Mouse (Mus musculus) macrophage (primary cell): ENCODE data around the gene Brpf3. TPM values are rescaled to one million over a fixed set of nuclear protein-coding genes. Genes with fewer than 3 reads are reported as not detected.

Experiments
- H3K27ac ChIP-seq: fragments of 350-480 bp; formaldehyde crosslinking; 2 replicates; pipeline ENCODE4 v1.9.0; 2021
- H3K36me3 ChIP-seq: fragments of 350-480 bp; formaldehyde crosslinking; 2 replicates; pipeline ENCODE4 v1.9.0; 2021; ENCODE audit errors: inconsistent target
- H3K4me3 ChIP-seq: fragments of 350-480 bp; formaldehyde crosslinking; 2 replicates; pipeline ENCODE4 v1.9.0; 2021; ENCODE audit errors: inconsistent target
- H3K79me2 ChIP-seq: fragments of 350-480 bp; formaldehyde crosslinking; 2 replicates; pipeline ENCODE4 v1.9.0; 2021; ENCODE audit errors: inconsistent target
- WGBS: methylation state at CpG from one replicate; pipeline ENCODE4 v1.1.7; 2026; ENCODE audit warnings: inconsistent platforms; ENCODE audit not compliant: missing documents; 5-methylcytosine and 5-hydroxymethylcytosine counted together
- polyA plus RNA-seq: library from polyadenylated mRNA; stranded (reverse); fragments of 250-400 nt; gene quantifications from 3 replicates; pipeline ENCODE4 v1.2.4, GENCODE M21; 2018; ENCODE audit warnings: inconsistent platforms

Gene Brpf3
- polyA plus RNA-seq, 1 experiment from 2014 or later, result 24.5 TPM

DNA sequence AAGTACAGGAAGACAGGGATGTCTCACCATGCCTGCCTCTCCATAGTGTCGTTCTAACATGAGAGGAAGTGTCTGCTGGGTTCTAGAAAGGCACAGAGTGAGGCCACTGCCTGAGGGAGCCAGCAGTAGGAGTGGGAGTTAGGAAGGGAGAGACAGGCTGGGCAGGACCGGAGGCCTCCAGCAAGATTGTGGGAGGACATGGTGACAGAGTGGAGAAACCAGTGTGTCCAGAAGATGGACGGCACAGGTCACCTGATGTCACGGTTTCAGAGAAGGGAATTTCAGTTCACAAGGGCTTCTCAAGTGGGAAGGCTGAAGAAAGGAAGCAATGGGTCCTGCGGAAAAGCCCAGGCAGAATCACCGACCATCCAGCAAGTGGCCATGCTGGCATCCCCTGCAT, 63.6 kb downstream of the Brpf3 start:
- H3K4me3 ChIP-seq, result no peak overlapping the region
- H3K27ac ChIP-seq, result no peak overlapping the region
- no peaks in the 10 kb centered on the region for H3K36me3 ChIP-seq
- H3K79me2 ChIP-seq, result no peaks in the 10 kb centered on the region
- 89% methylated on average over 6 of the region's 6 CpGs for WGBS

DNA sequence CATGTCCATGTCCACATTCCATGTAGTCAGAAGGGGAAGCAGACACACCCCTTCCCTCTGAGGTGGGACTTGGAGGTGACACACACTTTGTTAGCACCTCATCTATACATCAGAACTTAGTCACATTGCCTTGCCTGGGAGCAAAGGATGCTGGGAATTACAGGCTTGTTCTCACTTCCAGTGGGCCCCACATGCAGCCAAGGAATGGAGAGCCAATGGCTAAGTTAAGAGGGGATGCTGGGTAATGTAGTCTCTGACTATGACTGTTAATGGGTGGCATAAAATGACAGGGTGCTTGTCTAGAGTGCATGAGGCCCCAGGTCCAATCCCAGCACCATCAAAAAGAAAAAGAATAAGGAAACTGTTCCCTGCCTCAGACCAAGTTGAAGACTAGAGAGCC, 66.0 kb downstream of the Brpf3 start:
- Histone ChIP-seq H3K4me3 (no peak overlapping the region), H3K27ac (no peak overlapping the region), H3K36me3 (no peaks in the 10 kb centered on the region), H3K79me2 (no peaks in the 10 kb centered on the region)

DNA sequence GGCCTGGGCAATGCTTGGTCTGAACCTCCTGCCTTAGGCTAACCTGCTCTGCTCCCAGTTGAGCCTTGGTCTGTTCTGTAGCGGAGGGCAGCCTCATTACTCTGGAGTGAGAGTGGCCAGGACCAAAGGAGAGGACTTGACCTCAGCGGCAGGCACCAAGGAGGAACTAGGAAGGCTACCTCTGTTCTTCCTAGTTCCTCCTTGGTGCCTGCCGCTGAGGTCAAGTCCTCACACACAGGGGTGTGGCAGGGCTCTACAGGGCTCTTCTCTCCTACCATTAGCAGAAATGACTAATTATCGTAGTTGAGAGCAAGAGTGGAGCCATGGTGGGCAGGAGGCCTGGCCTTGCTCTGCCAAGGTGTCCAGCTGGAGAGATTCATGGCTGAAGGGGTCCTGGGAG, 66.5 kb downstream of the Brpf3 start:
- 44% methylated on average over 4 of the region's 4 CpGs for WGBS
- H3K27ac ChIP-seq, result no peak overlapping the region
- no peak overlapping the region for H3K4me3 ChIP-seq
- H3K79me2 ChIP-seq, result no peaks in the 10 kb centered on the region
- H3K36me3 ChIP-seq, result no peaks in the 10 kb centered on the region

DNA sequence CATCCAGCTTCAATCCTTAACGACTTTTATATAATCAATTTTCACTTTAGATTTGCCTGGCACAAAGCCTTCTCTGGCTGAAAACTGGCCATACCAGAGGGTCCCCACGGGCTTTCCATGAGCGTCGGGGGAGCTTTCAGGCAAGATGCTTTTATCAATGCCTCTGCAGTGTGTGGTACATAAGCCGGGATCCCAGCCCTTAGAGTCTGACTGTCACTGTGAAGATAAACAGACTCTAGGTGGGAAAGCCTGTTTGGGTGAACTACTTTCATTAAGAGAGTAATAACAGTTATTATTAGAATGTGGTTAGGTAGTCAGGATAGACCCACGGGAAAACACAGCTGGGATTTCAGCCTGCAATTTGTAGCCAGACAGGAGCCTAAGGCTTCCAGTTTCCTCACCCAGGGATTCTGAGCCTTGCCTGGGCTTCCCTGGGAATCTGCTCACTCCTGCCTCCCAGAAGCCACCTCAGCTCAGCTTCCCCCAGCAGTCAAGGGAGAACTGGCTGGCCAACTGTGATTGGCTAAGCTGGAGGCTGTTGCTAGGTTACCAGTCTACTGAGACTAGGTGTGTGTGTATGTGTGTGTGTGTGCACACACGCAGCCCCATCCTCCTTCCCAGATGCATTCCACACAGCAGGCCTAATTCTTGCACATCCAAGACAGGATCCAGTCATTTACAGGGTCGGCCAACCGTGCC, 68.7 kb downstream of the Brpf3 start:
- WGBS, result 91% methylated on average over 9 of the region's 9 CpGs
- Histone ChIP-seq H3K4me3 (no peak overlapping the region), H3K36me3 (no peaks in the 10 kb centered on the region), H3K79me2 (no peaks in the 10 kb centered on the region), H3K27ac (no peak overlapping the region)

DNA sequence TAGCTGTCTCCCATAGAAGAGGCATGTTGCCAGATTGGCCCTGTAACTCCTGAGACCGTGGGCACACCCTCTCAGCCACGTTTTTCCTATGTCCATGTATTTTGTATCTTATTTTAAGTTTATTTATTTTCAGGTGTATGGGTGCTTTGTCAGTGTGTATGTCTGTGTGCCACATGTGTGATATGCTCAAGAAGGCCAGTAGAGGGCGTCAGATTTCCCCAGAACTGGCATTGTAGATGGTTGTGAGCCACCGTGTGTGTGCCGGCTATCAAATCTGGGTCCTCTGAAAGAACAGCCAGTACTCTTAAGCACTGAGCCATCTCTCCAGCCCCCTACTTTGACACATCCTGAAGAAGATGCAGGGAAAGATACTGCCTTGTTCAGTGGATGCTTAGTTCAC, 69.5 kb downstream of the Brpf3 start:
- H3K36me3 ChIP-seq, result no peaks in the 10 kb centered on the region
- no peak overlapping the region for H3K4me3 ChIP-seq
- no peak overlapping the region for H3K27ac ChIP-seq
- H3K79me2 ChIP-seq, result no peaks in the 10 kb centered on the region
- 81% methylated on average over 5 of the region's 5 CpGs for WGBS

DNA sequence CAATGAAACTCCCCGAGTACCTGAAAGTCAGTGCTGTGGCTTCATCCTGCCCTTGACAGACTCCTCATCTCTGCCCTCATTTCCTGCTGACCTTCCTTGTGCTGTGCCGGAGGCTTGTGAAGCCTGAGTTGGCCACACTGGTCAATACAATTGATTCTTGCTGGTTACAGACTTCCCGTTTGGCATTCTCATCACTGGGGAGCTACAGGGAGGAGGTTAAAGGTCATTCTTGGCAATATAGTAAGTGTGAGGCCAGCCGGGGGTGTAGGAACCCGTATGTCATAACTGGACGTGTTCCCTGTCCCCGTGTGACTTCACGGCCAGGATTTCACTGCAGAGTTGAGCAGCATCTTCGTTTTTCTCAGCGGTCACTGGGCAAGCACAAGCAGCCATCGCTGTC, 70.9 kb downstream of the Brpf3 start:
- WGBS, result 81% methylated on average over 11 of the region's 11 CpGs
- H3K27ac ChIP-seq, result no peak overlapping the region

DNA sequence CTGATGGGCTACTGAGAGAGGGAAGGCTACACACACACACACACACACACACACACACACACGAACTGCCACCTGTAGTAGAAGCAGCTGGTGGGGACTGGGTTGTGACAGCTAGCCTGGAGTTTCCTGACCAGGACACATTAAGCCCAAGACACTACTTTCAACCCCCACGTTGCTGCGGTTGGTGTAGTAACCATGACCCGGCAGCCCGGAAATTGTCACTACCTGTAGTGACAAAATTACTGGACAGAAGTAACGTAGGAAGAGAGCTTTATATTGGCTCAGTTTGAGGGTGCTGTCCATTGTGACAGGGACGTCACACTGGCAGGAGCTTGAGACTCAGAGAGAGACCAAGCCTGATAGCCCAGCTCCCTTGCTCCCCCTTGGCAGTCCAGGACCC, 71.4 kb downstream of the Brpf3 start:
- H3K36me3 ChIP-seq, result no peaks in the 10 kb centered on the region
- WGBS, result 96% methylated on average over 7 of the region's 7 CpGs
- no peak overlapping the region for H3K27ac ChIP-seq
- H3K4me3 ChIP-seq, result no peak overlapping the region
- H3K79me2 ChIP-seq, result no peaks in the 10 kb centered on the region

More for the DNA sequence above, 70.9 kb downstream of the Brpf3 start:
- no peak overlapping the region for H3K4me3 ChIP-seq
- H3K36me3 ChIP-seq, result no peaks in the 10 kb centered on the region
- no peaks in the 10 kb centered on the region for H3K79me2 ChIP-seq

DNA sequence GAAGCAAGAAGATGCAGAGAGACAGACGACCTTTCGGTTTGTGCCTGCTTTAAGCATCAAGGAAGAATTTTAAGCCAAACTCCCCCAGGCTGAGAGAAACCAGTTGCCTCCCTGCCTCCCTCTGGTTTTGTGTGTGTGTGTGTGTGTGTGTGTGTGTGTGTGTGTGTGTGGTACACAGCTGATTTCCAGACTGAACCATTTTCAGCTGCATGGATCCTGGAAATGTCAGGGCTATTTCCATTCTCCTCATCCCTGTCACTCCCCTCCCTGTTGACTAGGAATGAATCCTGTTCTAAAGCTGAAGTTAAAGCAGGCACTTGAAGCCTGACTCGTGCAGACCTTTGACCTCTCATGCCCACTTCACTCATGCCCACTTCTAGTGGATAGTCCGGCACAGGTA, 73.3 kb downstream of the Brpf3 start:
- Histone ChIP-seq H3K4me3 (no peak overlapping the region), H3K27ac (no peak overlapping the region), H3K36me3 (no peaks in the 10 kb centered on the region), H3K79me2 (no peaks in the 10 kb centered on the region)
- 100% methylated on average over 2 of the region's 4 CpGs for WGBS

DNA sequence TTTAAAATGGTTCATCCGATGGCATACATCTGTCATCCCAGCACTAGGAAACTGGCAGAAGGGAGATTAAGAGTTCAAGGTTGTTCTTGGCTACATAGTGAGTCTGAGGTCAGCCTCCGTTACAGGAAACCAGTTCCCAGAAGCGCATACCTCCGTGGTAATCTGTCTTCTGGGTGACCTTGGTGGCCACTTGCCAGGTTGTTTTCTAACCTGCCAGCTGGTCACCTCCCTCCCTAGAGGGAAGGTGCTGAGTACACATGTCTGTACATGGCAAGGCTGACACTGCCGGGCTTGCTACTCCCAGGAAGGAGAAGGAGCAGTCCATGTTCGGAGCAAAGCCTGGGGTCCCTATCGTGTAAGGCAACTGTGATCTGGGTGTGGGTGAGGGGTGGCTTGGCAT, 73.9 kb downstream of the Brpf3 start:
- no peak overlapping the region for H3K4me3 ChIP-seq
- H3K79me2 ChIP-seq, result no peaks in the 10 kb centered on the region
- no peak overlapping the region for H3K27ac ChIP-seq
- H3K36me3 ChIP-seq, result no peaks in the 10 kb centered on the region
- 56% methylated on average over 7 of the region's 7 CpGs for WGBS

DNA sequence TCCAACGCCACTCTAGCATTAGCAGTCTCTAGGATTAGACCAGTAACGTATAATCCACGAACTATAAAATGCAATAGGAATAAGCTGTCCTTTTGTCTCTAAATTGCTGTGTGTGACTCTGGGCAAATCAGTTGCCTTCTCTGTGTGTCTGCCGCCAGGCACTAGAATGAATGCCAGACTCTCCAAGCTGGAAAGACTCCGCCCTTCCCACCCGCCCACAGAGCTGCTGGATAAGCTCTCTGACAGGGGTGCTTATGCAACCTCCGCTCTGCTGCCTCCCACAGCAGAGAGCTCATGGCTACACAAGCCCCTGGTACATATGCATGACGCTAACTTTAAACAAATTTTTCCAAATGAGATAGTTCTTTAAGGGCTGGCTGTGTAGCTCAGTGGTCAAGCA, 74.4 kb downstream of the Brpf3 start:
- WGBS, result 77% methylated on average over 8 of the region's 8 CpGs

DNA sequence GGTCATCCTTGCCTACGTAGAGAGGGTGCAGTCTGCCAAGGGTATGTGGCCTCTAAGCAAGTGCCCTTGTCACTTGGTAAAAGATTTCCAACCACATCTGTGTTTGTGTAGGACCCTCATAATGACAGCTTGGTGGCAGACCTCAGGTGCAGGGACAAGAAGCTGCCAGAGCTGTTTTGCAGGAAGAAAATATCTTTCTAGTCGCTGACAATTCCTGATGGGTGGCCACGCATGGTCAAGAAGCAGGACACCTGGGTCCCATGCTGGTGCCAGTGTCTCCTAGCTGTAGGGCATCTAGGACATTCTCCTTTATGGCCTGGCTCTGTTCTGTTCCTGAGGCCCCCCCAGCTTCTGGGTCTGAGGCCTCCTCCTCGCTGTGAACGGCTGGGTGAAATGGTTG, 75.4 kb downstream of the Brpf3 start:
- WGBS, result 89% methylated on average over 5 of the region's 5 CpGs
- no peaks in the 10 kb centered on the region for H3K36me3 ChIP-seq

More for the DNA sequence above, 74.4 kb downstream of the Brpf3 start:
- Histone ChIP-seq H3K36me3 (no peaks in the 10 kb centered on the region), H3K27ac (no peak overlapping the region), H3K4me3 (no peak overlapping the region), H3K79me2 (no peaks in the 10 kb centered on the region)

DNA sequence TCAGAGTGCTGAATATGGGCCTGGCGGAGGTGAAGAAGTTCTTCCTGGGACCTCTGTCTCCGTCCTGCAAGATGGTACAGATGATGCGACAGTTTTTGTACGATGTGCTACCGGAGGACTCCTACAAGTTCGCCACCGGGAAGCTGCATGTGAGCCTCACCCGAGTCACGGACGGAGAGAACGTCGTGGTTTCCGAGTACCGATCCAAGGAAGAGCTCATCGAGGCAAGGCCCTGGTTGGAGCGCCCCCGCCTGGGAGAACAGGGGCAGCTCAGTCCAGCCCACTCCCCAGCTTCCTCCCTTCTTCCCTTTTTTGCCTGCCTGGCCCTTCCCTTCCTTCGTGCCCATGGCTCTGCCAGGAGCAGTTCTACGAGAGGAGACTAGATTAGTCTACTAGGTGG, 75.9 kb downstream of the Brpf3 start:
- 31% methylated on average over 19 of the region's 19 CpGs for WGBS
- no peak overlapping the region for H3K4me3 ChIP-seq
- H3K36me3 ChIP-seq, result no peaks in the 10 kb centered on the region
- no peak overlapping the region for H3K27ac ChIP-seq
- no peaks in the 10 kb centered on the region for H3K79me2 ChIP-seq

More for the DNA sequence above, 75.4 kb downstream of the Brpf3 start:
- H3K79me2 ChIP-seq, result no peaks in the 10 kb centered on the region
- H3K4me3 ChIP-seq, result no peak overlapping the region
- no peak overlapping the region for H3K27ac ChIP-seq

DNA sequence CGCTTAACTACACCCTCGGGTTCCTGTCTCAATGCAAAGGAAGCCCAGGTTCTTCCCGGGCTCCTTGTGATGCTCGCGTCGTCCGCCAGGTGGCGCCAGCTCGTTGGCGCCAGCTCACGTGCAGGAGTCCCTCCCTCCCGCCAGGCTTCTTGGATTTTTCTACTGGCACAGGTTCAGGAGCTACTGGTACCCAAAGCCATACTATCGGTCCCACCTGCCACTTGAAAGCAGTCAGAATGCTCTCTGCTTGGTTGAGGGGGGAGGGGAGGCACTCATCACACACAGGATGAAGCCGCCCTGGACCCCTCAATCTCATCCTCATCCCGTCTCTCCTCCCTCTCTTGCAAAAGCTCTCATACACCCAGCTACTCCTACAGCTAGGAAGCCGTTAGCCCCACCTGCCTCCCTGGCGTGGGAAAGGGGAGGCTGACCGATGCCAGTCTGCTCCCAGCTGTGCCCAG, 79.1 kb downstream of the Brpf3 start:
- H3K36me3 ChIP-seq, result no peaks in the 10 kb centered on the region
- no peak overlapping the region for H3K27ac ChIP-seq
- H3K4me3 ChIP-seq, result no peak overlapping the region
- H3K79me2 ChIP-seq, result no peaks in the 10 kb centered on the region
- WGBS, result 13% methylated on average over 15 of the region's 18 CpGs

DNA sequence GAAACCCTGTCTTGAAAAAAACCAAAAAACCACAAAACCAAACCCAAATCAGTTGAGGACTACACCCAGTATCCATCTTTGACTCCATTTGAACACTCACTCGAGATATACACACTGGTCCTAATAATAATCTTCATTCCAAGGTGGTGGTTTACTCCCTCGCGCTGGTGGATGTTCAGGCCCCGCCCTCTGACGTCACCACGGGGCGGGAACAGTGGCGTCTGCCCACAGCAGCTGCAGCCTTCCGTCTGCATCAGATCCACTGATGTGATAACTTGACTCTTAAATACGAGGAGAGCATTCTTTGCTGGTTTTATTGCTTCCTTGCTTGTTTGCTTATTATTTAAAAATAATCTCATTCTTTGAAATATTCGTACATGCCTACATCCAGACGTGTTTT, 81.4 kb downstream of the Brpf3 start:
- Histone ChIP-seq H3K27ac (no peak overlapping the region), H3K36me3 (no peaks in the 10 kb centered on the region), H3K79me2 (no peaks in the 10 kb centered on the region), H3K4me3 (no peak overlapping the region)
- WGBS, result 4% methylated on average over 12 of the region's 12 CpGs

DNA sequence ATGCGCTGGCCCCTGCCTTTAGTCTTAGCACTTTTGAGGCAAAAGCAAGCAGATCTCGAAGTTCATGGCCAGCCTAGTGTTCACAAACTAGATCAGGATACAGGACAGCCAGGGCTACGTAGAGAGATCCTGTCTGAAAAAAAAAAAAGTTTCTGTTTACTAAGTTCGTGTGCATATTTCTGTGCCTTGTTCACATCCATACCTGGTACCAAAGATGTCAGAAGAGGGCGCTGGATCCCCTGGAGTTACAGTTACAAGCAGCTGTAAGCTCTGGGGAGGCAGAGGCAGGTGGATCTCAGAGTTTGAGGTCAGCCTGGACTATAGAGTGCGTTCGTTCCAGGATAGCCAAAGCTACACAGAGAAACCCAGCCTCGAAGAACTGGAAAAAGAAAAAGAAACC, 81.9 kb downstream of the Brpf3 start:
- 54% methylated on average over 8 of the region's 8 CpGs for WGBS
- Histone ChIP-seq H3K79me2 (no peaks in the 10 kb centered on the region), H3K27ac (no peak overlapping the region), H3K36me3 (no peaks in the 10 kb centered on the region), H3K4me3 (no peak overlapping the region)

DNA sequence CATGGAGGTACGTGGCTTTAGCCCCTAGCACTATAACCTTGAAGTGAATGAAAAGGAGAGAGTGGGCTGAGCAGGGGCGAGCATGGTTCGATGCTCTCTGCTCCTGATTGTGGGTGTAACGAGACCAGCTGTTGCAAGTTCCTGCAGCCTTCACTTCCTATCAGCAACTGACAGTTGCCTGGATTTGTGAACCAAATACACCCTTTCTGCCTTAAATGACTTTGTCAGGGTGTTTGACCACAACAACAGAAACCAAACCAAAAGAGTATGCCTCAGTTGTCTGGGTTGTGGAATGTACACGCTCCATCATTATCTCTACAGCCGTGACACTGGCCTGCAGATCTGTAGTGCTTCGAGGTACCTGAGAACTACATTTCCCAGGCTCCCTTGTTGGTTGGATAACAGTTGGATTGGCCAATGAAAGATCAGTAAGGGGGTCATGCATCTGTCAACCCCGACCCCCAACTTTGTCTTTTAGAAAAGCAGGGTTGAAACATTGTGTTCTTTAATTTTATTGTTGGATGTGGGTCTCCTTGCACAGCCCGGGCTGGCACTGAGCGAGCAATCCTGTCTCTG, 83.1 kb downstream of the Brpf3 start:
- no peaks in the 10 kb centered on the region for H3K79me2 ChIP-seq
- WGBS, result 49% methylated on average over 10 of the region's 10 CpGs
- H3K27ac ChIP-seq, result no peak overlapping the region
- H3K36me3 ChIP-seq, result no peaks in the 10 kb centered on the region
- H3K4me3 ChIP-seq, result no peak overlapping the region
